Mouse (Mus musculus): ENCODE data around the gene Slc25a1.
"Not testable (repeated sequence)": the region's sequence is repeated elsewhere in the genome, so short reads cannot be mapped to it uniquely, and the experiment has no call there.

The Slc25a1 gene

GRCm38 (mm10) chr16:17928087-17928580 lies at the start of gene Slc25a1:
Slc25a1 (minus strand) TSS chr16:17928219.
- DNase-seq (ENCODE audit: low spot score in 2 of 2): peak; percentile 82 to 86

GRCm38 (mm10) chr16:17971853-17972252 lies 43.8 kb upstream of the Slc25a1 start:
- DNase-seq (ENCODE audit: low spot score in 2 of 2): no peak

GRCm38 (mm10) chr16:17962091-17962490 lies 34.1 kb upstream of the Slc25a1 start:
- no peak for DNase-seq (ENCODE audit: low spot score in 2 of 2)

- not testable (repeated sequence) for DNase-seq (ENCODE audit: low spot score in 2 of 2)
These were observed 28.1 kb upstream of the Slc25a1 start for GRCm38 (mm10) chr16:17956052-17956638.

DNA sequence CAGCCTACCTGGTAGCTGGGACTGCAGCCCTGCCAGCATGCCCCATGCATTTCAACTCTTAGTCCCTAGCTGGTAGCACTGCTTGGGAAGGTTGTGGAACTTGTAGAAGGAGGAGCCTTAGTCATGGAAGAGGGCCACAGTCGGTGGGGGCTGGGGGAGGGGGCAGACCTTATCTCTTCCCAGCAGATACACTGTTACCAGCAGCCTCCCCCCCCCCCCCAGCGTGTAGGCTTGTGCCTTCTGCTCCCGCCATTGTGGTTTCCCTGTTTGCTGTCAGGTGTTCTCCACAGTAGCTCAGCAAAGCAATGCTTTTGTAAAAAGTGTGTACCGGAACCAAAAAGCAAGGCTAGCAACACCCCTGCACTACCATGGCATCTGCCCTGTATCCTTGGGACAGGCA lies 23.6 kb upstream of the Slc25a1 start:
- no peak for DNase-seq (ENCODE audit: low spot score in 2 of 2)

- no peak for DNase-seq (ENCODE audit: low spot score in 2 of 2)
These were observed 22.0 kb upstream of the Slc25a1 start for GRCm38 (mm10) chr16:17950068-17950467.

DNA sequence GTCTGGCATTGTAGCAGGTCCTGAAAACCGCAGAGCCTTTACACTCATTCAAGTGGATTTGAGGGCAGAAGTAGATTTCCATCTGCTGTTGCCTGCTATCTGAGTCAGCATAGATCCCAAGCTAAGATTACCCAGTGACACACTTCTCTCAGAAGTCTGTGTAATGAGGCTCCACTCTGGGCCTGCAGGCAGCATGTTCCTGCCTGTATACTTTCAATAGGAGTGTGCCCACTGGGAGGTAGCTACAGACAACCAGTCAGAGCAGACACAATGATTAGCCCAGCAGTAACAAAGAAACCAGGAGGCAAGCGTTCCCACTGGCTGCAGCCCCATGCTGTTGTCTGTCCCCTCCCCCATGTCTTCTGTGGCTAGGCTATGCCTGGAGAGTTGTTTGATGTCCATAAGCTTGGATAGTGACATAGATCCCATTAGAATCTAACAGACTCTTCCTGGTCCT lies 21.4 kb upstream of the Slc25a1 start:
- no peak for DNase-seq (ENCODE audit: low spot score in 2 of 2)

DNA sequence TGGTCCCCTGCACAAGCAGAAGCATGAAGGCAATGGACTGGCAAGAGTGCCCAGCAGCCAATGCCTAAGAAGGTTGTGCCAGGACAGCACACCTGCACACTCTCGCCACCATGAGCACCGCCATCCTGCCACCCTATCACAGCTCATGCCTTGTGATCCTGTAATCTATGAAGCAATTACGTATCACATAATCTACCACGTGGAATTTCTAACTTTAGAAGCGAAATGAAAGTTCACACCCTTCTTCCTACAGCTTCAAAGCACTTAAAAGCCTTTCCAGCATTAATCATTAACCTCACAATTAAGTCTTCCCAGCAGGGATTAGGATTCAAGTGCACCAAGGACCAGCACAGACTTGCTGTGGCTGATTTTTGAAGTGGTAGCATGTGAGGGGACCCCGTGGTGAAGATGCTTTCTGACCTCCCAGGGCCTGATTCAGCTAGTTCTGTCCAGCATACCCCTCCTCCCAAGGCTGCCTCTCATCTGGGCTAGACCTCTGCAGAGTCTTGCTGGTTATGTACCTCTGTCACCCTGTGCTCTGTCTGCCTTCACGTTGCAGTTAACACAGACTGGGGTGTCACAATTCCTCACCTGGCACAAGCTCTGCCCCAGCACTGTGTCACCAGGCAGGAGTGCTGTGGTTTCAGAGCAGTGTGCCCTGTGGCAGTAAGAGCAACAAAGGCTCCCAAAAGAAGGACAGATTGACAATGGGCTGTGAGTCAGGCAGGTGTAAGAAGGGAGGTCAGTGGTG lies 17.2 kb upstream of the Slc25a1 start:
- no peak for DNase-seq (ENCODE audit: low spot score in 2 of 2)

DNA sequence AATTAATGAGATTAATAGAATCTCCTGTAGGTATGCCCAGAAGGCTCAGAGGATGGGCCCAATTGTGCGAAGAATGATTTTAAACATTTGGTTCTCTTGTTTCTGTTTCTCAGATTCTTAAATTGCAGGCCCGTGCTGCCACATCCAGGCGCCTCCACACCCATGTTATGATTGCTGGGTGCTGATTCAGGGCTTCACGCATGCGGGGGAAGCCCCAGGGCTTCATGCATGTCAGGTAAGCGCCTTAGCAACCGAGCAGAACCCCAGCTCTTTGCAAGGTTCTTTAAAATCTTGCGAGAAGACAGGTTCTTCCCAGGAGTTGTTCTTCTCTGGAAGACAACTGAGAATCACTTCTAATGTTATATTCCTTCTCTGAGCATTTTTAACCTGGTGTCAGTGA lies 15.4 kb upstream of the Slc25a1 start:
- no peak for DNase-seq (ENCODE audit: low spot score in 2 of 2)

DNA sequence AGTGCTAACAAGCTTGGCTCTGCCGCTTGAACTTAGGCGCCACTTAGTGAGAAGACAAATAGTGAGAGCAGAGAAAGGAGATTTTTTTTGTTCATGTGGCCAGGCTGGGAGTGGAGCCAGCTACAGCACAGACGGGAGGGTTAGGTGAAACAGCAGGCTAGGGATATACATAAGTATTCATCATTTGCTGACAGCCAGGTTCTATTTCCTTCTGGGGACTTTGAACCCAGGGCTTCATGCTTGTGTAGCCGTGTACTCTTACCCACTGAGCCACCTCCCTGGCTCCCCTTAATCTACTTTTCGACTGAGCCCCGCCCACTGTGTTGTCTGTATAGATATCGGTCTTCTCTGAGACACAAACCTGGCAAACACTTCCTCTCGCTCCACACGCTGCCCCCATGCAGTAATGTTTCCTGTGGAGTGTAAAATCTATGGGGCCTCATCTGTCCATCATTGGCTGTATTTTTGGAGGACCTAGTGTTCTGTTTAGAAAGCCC lies 11.3 kb upstream of the Slc25a1 start:
- no peak for DNase-seq (ENCODE audit: low spot score in 2 of 2)

GRCm38 (mm10) chr16:17938821-17939220 lies 10.8 kb upstream of the Slc25a1 start:
- peak in 1 of 2 experiments; percentile 50 for DNase-seq (ENCODE audit: low spot score in 2 of 2)

DNA sequence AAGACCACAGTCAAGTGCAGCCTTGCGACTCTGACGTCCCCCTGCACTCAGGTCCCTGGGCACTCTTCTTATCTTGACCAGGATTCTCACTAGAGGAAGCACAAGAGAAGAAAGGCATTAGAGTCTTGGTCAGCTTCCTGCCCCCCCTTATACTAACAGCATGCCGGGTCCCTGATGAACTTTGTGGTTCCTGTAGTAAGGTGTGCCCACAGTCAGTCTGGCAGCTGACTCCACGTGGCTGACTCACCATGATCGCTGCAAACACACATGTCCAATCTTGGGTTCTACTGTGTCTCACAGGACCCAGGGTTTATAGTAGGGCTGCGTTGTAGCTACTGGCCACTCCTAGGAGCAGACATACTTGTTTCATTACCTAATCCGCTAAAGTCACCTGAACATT lies 10.2 kb upstream of the Slc25a1 start:
- DNase-seq (ENCODE audit: low spot score in 2 of 2): no peak

DNA sequence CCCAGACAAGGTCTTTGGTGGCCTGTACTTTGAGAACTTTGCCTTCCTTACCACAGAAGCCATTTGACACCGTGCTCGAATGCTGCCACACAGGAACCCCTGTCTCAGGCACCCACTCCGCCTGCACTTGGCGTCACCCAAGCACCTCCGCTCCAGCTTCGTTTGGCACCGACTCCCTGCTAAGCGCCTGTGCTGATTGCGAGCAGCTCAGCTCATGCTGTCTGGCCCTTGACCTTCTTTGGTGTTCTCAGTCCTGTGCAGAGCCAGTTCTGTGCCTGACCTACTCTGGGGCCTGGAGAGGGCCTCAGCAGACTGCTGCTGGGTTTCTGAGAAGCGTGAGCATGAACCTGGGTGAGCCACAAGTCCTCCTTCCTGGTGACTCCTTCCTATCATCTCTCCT lies 8.8 kb upstream of the Slc25a1 start:
- no peak for DNase-seq (ENCODE audit: low spot score in 2 of 2)

GRCm38 (mm10) chr16:17934445-17934910 lies 6.5 kb upstream of the Slc25a1 start:
- no peak for DNase-seq (ENCODE audit: low spot score in 2 of 2)

DNA sequence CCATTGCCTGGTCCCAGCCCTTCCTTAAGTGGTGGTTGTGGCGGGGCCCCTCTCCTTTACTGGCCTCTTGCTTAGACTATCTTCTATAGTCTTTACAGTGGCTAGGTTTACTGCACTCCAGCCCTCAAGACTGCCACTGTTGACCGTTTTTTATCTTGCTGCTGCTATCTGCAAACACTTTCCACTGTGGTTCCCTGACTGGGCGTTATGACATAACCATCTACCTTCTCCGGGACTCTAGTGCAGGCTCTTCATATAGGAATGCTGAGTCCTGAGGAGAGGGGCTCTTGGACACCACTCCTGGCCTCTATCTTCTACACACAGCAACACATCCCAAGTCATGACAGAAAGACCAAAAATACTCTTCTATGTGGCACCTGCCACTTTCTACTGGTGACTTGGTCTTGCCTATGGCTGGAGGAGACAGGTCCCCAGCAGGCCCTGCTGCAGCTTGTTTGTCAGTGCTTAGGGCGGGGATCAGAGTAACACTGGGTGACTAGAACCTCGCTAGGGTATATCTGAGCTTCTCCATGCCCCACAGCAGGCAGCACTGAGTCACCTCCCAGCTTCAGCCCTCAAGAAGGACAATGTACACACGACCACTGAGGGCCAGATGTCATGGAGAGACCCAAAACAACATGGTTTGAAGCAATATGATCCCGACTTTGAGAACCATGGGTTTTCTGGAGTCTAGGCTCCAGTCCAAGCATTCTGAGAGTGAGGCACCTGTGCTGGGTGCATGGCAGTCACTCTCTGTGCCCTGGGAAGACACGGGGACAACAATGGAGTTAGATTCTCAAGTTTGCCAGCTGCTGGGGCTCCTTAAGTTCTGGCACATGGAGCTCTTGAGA lies 5.8 kb upstream of the Slc25a1 start:
- no peak for DNase-seq (ENCODE audit: low spot score in 2 of 2)

- DNase-seq (ENCODE audit: low spot score in 2 of 2): no peak
These were observed 4.0 kb upstream of the Slc25a1 start for GRCm38 (mm10) chr16:17931906-17932460.

DNA sequence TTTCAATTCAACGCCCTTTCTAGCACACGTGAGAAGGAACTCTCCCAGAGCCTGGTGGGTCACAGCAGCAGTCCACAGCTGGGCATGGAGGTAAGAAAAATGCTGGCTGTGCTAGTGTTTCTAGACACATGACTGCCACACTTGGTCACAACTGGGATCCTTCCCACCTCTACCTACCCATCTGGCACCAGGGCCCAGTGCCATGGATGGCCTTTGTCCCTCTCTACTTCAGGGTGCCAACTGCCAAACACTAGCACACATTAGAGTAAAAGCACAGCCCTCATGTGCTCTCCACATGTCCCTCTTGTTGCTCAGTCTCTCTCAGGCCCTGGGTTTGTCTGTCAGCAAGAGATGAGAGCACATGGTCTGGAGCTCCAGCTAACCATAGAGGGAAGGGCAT lies 1.6 kb upstream of the Slc25a1 start:
- DNase-seq (ENCODE audit: low spot score in 2 of 2): no peak

GRCm38 (mm10) chr16:17929211-17929610 lies 1.2 kb upstream of the Slc25a1 start:
- no peak for DNase-seq (ENCODE audit: low spot score in 2 of 2)

DNA sequence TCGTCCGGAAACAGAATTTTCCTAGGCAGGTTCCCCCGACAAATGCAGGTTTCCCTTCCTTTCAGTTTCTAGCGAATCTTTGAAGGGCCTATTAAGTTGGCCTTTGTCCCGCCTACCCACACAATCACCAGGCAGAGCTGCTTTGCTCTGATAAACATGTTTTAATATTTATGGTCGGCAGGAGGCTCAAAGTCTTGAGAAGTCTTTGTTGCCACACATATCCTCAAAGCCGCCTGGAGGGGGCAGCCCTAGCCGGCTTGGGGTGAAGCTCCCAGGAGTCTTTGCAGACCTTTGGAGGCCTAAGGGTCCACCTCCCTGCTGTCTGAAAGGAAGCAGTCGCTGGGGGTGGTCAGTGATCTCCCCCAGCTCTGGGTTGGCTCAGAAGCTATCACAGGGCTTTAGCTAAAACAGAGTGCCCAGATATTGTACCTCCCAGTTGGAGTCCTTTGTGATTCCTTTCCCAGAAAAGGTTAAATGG lies 647 bp upstream of the Slc25a1 start:
- DNase-seq (ENCODE audit: low spot score in 2 of 2): peak in 1 of 2 experiments; percentile 59

GRCm38 (mm10) chr16:17927351-17928082 lies 502 bp downstream of the Slc25a1 start:
- peak; percentile 37 to 38 for DNase-seq (ENCODE audit: low spot score in 2 of 2)

DNA sequence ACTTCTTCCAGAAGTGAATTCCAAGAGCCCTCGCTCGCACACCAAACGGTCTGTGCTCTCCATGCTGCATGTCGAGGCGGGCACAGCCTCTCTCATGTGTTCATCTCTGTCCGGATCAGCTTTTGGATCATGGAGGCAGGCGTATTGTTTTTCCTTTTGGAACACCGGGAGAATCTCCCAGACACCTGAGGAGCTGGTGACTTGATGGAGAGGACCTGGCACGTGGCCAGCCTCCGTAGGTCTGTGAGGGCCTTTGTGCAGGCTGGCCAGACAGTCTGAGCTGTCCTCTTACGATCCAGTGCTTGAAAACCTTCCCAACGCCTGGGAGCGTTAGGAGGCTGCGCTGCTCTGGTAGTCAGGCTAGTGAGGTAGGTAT lies 5.9 kb downstream of the Slc25a1 start:
- no peak for DNase-seq (ENCODE audit: low spot score in 2 of 2)

Measured in frontal cortex, postnatal 36 days (tissue).